Mouse (Mus musculus) cerebellum, adult 8-10 months (tissue): ENCODE measurements at regions not wholly inside any gene's neighbourhood (a gene's known extent, or its start where the extent isn't known, plus 50 kb on each side); places are given as distances from the start of the nearest gene placed in this dataset.
"Not testable (repeated sequence)": the region's sequence is repeated elsewhere in the genome, so short reads cannot be mapped to it uniquely, and the experiment has no call there.

Experiments
- DNase-seq: peaks from one replicate; pipeline ENCODE4 v3.0.0; 2022

- not testable (repeated sequence) for DNase-seq
These were observed 989.4 kb downstream of the Ankrd7 start for GRCm38 (mm10) chr6:19855476-19855875.

- no peak for DNase-seq
These were observed 998.0 kb downstream of the Ankrd7 start for GRCm38 (mm10) chr6:19864101-19864500.

GRCm38 (mm10) chr6:19869697-19870096, 1003.6 kb downstream of the Ankrd7 start:
- peak; percentile 58 for DNase-seq

GRCm38 (mm10) chr6:19911181-19911580, 1045.1 kb downstream of the Ankrd7 start:
- DNase-seq = peak; percentile 45

GRCm38 (mm10) chr6:19941784-19942183, 1075.7 kb downstream of the Ankrd7 start:
- DNase-seq = not testable (repeated sequence)

GRCm38 (mm10) chr6:19944334-19944733, 1078.2 kb downstream of the Ankrd7 start:
- peak; percentile 77 for DNase-seq

- peak; percentile 20 for DNase-seq
These were observed 1079.6 kb downstream of the Ankrd7 start for GRCm38 (mm10) chr6:19945693-19946092.

- no peak for DNase-seq
These were observed 1109.8 kb downstream of the Ankrd7 start for GRCm38 (mm10) chr6:19975898-19976297.

- no peak for DNase-seq
These were observed 1125.7 kb downstream of the Ankrd7 start for GRCm38 (mm10) chr6:19991829-19992228.

GRCm38 (mm10) chr6:20028466-20028865, 1162.3 kb downstream of the Ankrd7 start:
- DNase-seq = no peak

GRCm38 (mm10) chr6:20037769-20038168, 1171.7 kb downstream of the Ankrd7 start:
- peak; percentile 53 for DNase-seq

- DNase-seq = no peak
These were observed 1136.6 kb upstream of the Kcnd2 start for GRCm38 (mm10) chr6:20078666-20079065.

- peak; percentile 49 for DNase-seq
These were observed 1123.0 kb upstream of the Kcnd2 start for GRCm38 (mm10) chr6:20092057-20092917.

GRCm38 (mm10) chr6:20133991-20134390, 1081.3 kb upstream of the Kcnd2 start:
- DNase-seq = peak; percentile 22

- peak; percentile 32 for DNase-seq
These were observed 1077.8 kb upstream of the Kcnd2 start for GRCm38 (mm10) chr6:20137546-20137945.
